Mouse (Mus musculus): ENCODE measurements around the gene Snx18. TPM values are rescaled to one million over a fixed set of nuclear protein-coding genes. Genes with fewer than 3 reads are reported as not detected.

Gene Snx18
- polyA plus RNA-seq, 1 experiment from 2014 or later = 9.9 TPM

GRCm38 (mm10) chr13:113579788-113580399 lies 38.5 kb downstream of the Snx18 start:
- no peaks in the 10 kb centered on the region for H3K36me3 ChIP-seq
- H3K9ac ChIP-seq (replicated peaks) = no peak overlapping the region
- no peak for ATAC-seq (ENCODE audit: low FRiP score)
- H3K9me3 ChIP-seq (replicated peaks) = no peaks in the 10 kb centered on the region
- H3K4me2 ChIP-seq = no peak overlapping the region
- WGBS = 36% methylated on average over 7 of the region's 7 CpGs
- no peak overlapping the region for H3K4me3 ChIP-seq (replicated peaks)
- no peaks in the 10 kb centered on the region for H3K4me1 ChIP-seq
- no peaks in the 10 kb centered on the region for H3K27me3 ChIP-seq (replicated peaks)
- H3K27ac ChIP-seq (replicated peaks) = no peak overlapping the region

- no peaks in the 10 kb centered on the region for H3K27me3 ChIP-seq (replicated peaks)
- H3K4me3 ChIP-seq (replicated peaks) = no peak overlapping the region
- 92% methylated on average over 13 of the region's 13 CpGs for WGBS
- H3K27ac ChIP-seq (replicated peaks) = no peak overlapping the region
- H3K9ac ChIP-seq (replicated peaks) = no peak overlapping the region
- H3K4me1 ChIP-seq = 0 out of 2 replicates have a peak, but pooled peaks cover 3% of the 10 kb centered on the region
- ATAC-seq (ENCODE audit: low FRiP score) = no peak
- no peaks in the 10 kb centered on the region for H3K36me3 ChIP-seq
- no peak overlapping the region for H3K4me2 ChIP-seq
- H3K9me3 ChIP-seq (replicated peaks) = no peaks in the 10 kb centered on the region
Measured at GRCm38 (mm10) chr13:113574232-113574631, 44.1 kb downstream of the Snx18 start.

DNA sequence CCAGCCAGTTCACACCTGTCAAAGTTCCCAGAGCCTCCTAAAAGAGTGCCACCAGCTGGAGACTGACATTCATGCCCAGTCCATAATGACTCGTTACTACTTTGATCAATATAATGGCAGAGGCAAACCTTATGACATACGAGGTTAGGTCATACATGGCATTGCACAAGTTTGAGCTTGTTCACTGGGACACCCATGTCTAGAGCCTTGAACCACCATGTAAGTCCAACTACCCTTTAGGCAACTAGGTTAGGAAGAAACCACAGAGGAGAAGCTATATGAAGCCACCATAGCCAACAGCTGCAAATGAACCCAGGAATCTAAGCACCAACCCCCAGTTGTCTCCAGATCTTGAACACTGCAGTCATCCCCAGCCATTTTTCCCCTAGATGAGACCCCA lies 45.0 kb downstream of the Snx18 start:
- no peaks in the 10 kb centered on the region for H3K36me3 ChIP-seq
- 0 out of 2 replicates have a peak, but pooled peaks cover 4% of the 10 kb centered on the region for H3K4me1 ChIP-seq
- no peak for ATAC-seq (ENCODE audit: low FRiP score)
- no peaks in the 10 kb centered on the region for H3K27me3 ChIP-seq (replicated peaks)
- 89% methylated on average over 2 of the region's 2 CpGs for WGBS
- H3K4me2 ChIP-seq = no peak overlapping the region
- H3K9me3 ChIP-seq (replicated peaks) = no peaks in the 10 kb centered on the region
- H3K27ac ChIP-seq (replicated peaks) = no peak overlapping the region
- H3K4me3 ChIP-seq (replicated peaks) = no peak overlapping the region
- H3K9ac ChIP-seq (replicated peaks) = no peak overlapping the region

- H3K9me3 ChIP-seq (replicated peaks) = no peaks in the 10 kb centered on the region
- no peak overlapping the region for H3K9ac ChIP-seq (replicated peaks)
- no peak overlapping the region for H3K4me3 ChIP-seq (replicated peaks)
- no peak overlapping the region for H3K4me2 ChIP-seq
- H3K27ac ChIP-seq (replicated peaks) = no peak overlapping the region
- 0 out of 2 replicates have a peak, but pooled peaks cover 4% of the 10 kb centered on the region for H3K4me1 ChIP-seq
- ATAC-seq (ENCODE audit: low FRiP score) = no peak
- no peaks in the 10 kb centered on the region for H3K36me3 ChIP-seq
- 79% methylated on average over 9 of the region's 9 CpGs for WGBS
- no peaks in the 10 kb centered on the region for H3K27me3 ChIP-seq (replicated peaks)
Measured at GRCm38 (mm10) chr13:113572046-113572686, 46.2 kb downstream of the Snx18 start.

DNA sequence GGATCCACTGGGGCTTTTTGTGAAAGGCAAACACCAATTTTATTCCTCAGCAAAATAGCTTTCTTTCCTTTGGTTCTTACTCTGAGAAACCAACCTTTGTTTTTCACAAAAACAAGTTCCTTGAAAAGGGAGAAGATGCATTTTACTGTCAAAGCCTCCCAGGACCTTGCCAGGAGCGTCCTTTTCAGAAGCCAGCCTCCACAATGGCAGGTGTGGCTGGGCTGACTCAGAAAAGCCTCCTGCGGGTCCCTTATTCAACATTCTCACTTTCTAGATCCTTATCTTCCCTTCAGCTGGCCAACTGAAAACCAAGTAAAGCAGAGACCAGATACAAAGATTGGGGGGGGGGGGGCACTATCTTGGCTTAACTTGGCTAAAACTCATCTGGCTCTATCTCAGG lies 48.8 kb downstream of the Snx18 start:
- Histone ChIP-seq H3K4me3 (replicated peaks) (no peak overlapping the region), H3K9ac (replicated peaks) (no peak overlapping the region), H3K4me2 (no peak overlapping the region), H3K27me3 (replicated peaks) (no peaks in the 10 kb centered on the region), H3K9me3 (replicated peaks) (no peaks in the 10 kb centered on the region), H3K4me1 (0 out of 2 replicates have a peak, but pooled peaks cover 4% of the 10 kb centered on the region), H3K27ac (replicated peaks) (no peak overlapping the region), H3K36me3 (no peaks in the 10 kb centered on the region)
- ATAC-seq (ENCODE audit: low FRiP score) = no peak
- 15% methylated on average over 2 of the region's 2 CpGs for WGBS

GRCm38 (mm10) chr13:113566951-113567350 lies 51.4 kb downstream of the Snx18 start:
- Histone ChIP-seq H3K27ac (replicated peaks) (no peak overlapping the region), H3K4me3 (replicated peaks) (no peak overlapping the region), H3K9me3 (replicated peaks) (no peaks in the 10 kb centered on the region), H3K4me1 (0 out of 2 replicates have a peak, but pooled peaks cover 4% of the 10 kb centered on the region), H3K4me2 (no peak overlapping the region), H3K36me3 (no peaks in the 10 kb centered on the region), H3K27me3 (replicated peaks) (no peaks in the 10 kb centered on the region), H3K9ac (replicated peaks) (no peak overlapping the region)
- ATAC-seq (ENCODE audit: low FRiP score) = no peak
- WGBS = 91% methylated on average over 5 of the region's 5 CpGs

DNA sequence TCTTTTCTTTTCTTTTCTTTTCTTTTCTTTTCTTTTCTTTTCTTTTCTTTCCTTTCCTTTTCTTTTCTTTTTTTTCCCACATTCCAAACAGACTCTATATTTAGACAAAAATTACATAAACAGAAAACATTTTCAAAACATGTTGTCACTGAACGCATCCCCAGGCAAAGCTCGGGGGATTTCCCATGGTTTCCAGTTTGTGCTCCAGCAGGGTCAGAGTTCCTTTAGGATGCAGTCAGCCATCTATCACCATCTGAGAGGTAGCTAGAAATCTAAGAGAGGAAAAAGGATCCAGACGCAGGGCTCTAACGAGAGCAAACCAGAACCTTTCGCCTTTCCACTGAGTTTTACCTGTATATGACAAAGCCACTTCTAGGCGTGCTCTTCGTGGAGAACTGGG lies 52.0 kb downstream of the Snx18 start:
- no peaks in the 10 kb centered on the region for H3K27me3 ChIP-seq (replicated peaks)
- no peaks in the 10 kb centered on the region for H3K9me3 ChIP-seq (replicated peaks)
- no peak overlapping the region for H3K4me3 ChIP-seq (replicated peaks)
- 0 out of 2 replicates have a peak, but pooled peaks cover 4% of the 10 kb centered on the region for H3K4me1 ChIP-seq
- no peaks in the 10 kb centered on the region for H3K36me3 ChIP-seq
- no peak overlapping the region for H3K27ac ChIP-seq (replicated peaks)
- no peak for ATAC-seq (ENCODE audit: low FRiP score)
- H3K4me2 ChIP-seq = no peak overlapping the region
- H3K9ac ChIP-seq (replicated peaks) = no peak overlapping the region
- WGBS = 96% methylated on average over 7 of the region's 7 CpGs

DNA sequence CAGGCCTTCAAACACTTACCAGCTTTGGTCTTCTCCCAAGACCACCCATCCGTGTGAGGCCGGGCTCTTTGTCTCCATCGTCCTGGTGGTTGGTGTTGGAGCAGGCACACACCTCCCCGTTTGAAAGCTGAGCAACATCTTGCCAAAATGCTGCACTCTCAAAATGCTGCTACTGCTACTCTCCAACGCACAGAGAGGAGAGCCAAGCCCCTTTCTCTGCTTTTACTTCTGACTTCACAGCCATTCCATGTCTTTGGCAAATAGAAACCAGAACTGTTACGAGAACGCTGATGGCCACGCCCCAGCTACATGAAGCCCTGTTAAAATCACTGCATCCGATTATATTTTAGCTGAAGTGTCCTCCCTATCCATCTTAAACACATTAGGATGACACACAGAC lies 58.7 kb downstream of the Snx18 start:
- no peak for ATAC-seq (ENCODE audit: low FRiP score)
- Histone ChIP-seq H3K27ac (replicated peaks) (no peak overlapping the region), H3K4me1 (no peaks in the 10 kb centered on the region), H3K36me3 (no peaks in the 10 kb centered on the region), H3K4me3 (replicated peaks) (no peak overlapping the region), H3K9ac (replicated peaks) (no peak overlapping the region), H3K4me2 (no peak overlapping the region), H3K9me3 (replicated peaks) (no peaks in the 10 kb centered on the region), H3K27me3 (replicated peaks) (no peaks in the 10 kb centered on the region)
- WGBS = 90% methylated on average over 9 of the region's 9 CpGs

DNA sequence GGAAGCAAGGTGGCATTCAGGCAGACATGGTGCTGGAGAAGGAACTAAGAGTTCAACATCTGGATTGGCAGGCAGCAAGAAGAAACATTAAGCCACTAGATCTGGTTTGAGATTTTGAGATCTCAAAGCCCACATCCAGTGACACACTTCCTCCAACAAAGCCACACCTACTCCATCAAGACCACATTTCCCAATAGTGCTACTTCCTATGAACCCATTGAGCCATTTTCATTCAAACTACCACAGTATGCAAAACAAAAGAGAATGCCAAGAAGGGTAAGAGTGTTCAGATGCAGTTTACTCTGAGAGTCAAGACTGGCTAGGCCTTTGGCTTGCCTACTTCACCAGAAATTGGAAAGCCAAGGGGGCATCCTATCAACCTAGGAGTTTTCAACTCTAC lies 61.8 kb downstream of the Snx18 start:
- Histone ChIP-seq H3K9me3 (replicated peaks) (no peaks in the 10 kb centered on the region), H3K4me1 (no peaks in the 10 kb centered on the region), H3K36me3 (no peaks in the 10 kb centered on the region), H3K4me2 (no peak overlapping the region), H3K4me3 (replicated peaks) (no peak overlapping the region), H3K27ac (replicated peaks) (no peak overlapping the region), H3K27me3 (replicated peaks) (no peaks in the 10 kb centered on the region), H3K9ac (replicated peaks) (no peak overlapping the region)
- ATAC-seq (ENCODE audit: low FRiP score) = no peak

DNA sequence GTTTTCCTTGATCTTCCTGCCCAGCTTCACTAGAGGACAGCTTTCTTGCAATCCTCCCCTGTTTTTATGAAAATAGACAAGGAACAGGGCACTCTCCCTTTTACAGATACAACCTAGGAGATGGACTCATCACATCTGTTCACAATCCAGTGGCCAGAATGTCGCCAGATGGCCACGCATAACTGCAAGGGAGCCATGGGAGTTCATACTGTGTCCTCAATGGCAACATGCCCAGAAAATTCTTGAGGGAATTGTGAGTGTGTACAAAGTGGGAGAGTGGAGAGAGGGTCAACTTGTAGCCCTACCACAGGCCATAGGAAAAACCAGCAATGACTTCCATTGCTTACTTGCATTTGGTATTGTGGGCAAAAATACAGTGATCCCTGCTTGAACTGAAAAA lies 63.1 kb downstream of the Snx18 start:
- no peak for ATAC-seq (ENCODE audit: low FRiP score)
- H3K4me3 ChIP-seq (replicated peaks) = no peak overlapping the region
- H3K36me3 ChIP-seq = no peaks in the 10 kb centered on the region
- no peak overlapping the region for H3K9ac ChIP-seq (replicated peaks)
- WGBS = 80% methylated on average over 2 of the region's 2 CpGs
- H3K9me3 ChIP-seq (replicated peaks) = no peaks in the 10 kb centered on the region
- no peaks in the 10 kb centered on the region for H3K4me1 ChIP-seq
- H3K27ac ChIP-seq (replicated peaks) = no peak overlapping the region
- H3K27me3 ChIP-seq (replicated peaks) = no peaks in the 10 kb centered on the region
- H3K4me2 ChIP-seq = no peak overlapping the region

GRCm38 (mm10) chr13:113553603-113554230 lies 64.6 kb downstream of the Snx18 start:
- ATAC-seq (ENCODE audit: low FRiP score) = no peak
- H3K9me3 ChIP-seq (replicated peaks) = no peaks in the 10 kb centered on the region
- no peaks in the 10 kb centered on the region for H3K4me1 ChIP-seq
- H3K27me3 ChIP-seq (replicated peaks) = no peaks in the 10 kb centered on the region
- no peak overlapping the region for H3K4me2 ChIP-seq
- WGBS = 87% methylated on average over 5 of the region's 5 CpGs
- H3K9ac ChIP-seq (replicated peaks) = no peak overlapping the region
- no peak overlapping the region for H3K27ac ChIP-seq (replicated peaks)
- no peaks in the 10 kb centered on the region for H3K36me3 ChIP-seq
- H3K4me3 ChIP-seq (replicated peaks) = no peak overlapping the region

- Histone ChIP-seq H3K4me1 (no peaks in the 10 kb centered on the region), H3K4me2 (no peak overlapping the region), H3K27me3 (replicated peaks) (no peaks in the 10 kb centered on the region), H3K9me3 (replicated peaks) (no peaks in the 10 kb centered on the region), H3K36me3 (no peaks in the 10 kb centered on the region), H3K27ac (replicated peaks) (no peak overlapping the region), H3K4me3 (replicated peaks) (no peak overlapping the region), H3K9ac (replicated peaks) (no peak overlapping the region)
- ATAC-seq (ENCODE audit: low FRiP score) = no peak
- WGBS = 82% methylated on average over 1 of the region's 1 CpGs
Measured at GRCm38 (mm10) chr13:113552341-113552740, 66.0 kb downstream of the Snx18 start.

All from neural tube, embryonic 15.5 days (tissue).